Mouse (Mus musculus) lung, adult 2 months (tissue): ENCODE results near the gene Tmem216.

ENCODE experiments used
- CTCF ChIP-seq: fragments of 200-500 bp; IDR thresholded peaks from 2 replicates; pipeline ENCODE4 v1.5.1; 2011; ENCODE audit warnings: mild to moderate bottlenecking, low read length, control low read depth; ENCODE audit not compliant: insufficient read depth
- POLR2A ChIP-seq: fragments of 200-500 bp; IDR thresholded peaks from 2 replicates; pipeline ENCODE4 v1.6.1; 2011; ENCODE audit warnings: low read depth, mild to moderate bottlenecking, control low read depth, low read length, borderline replicate concordance; ENCODE audit errors: extremely low read depth

- no peak for TF ChIP-seq POLR2A
- no peak for TF ChIP-seq CTCF
Observed at GRCm38 (mm10) chr19:10557430-10557829, 1.4 kb upstream of the Tmem216 start.
